Mouse (Mus musculus): ENCODE data around the gene Plekhm2.

DNA sequence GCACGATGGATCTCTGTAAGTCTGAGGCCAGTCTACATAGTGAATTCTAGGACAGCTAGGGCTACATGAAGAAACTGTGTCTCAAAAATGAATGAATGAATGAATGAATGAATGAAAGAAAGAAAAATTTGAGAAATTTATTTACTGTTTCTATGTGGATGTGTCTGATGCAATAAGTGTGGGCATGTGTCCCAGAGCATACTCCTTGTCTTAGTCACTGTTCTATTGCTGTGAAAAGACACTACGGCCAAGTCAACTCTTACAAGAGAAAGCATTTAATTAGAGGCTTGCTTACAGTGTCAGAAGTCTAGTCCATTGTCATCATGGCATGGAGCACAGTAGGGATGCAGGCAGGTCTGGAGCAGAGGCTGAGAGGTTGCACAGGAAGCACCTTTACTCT lies 44.3 kb upstream of the Plekhm2 start:
- TF ChIP-seq POLR2A (IDR thresholded peaks at IDR 0.05; ENCODE audit: extremely low read depth, insufficient read depth, low read length) (no peak), CTCF (IDR thresholded peaks at IDR 0.05; ENCODE audit: extremely low read depth, insufficient read depth, low read length) (no peak)
